Mouse (Mus musculus) kidney, postnatal 36 days (tissue): ENCODE measurements around the gene Irak3.
"Not testable (repeated sequence)": the region's sequence is repeated elsewhere in the genome, so short reads cannot be mapped to it uniquely, and the experiment has no call there.

Source experiments
- DNase-seq, 2 experiments: peaks; one replicate each; pipeline ENCODE4 v3.0.0; 2021 to 2022; ENCODE audit warnings: mixed read lengths in 2 of 2

Irak3 gene

DNA sequence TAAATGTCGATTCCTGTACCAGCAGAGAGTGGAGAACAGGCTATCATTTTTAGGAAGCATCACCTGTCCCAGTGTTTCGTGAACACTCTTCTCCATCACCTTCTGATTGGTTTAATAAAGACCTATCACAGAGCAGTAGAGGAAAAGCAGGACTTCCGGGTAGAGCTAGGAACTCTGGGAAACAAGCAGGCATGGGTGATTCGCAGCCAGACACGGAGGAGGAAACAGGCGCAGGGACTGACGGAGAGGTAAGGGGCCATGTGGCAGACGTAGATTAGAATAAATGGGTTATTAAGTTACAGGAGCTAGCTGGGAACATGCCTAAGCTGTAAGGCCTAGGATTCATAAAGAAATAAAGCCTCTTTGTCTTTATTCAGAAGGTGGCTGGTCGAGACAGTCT, 41.4 kb downstream of the Irak3 start:
- DNase-seq = no peak

GRCm38 (mm10) chr10:120153911-120154310, 48.0 kb downstream of the Irak3 start:
- no peak for DNase-seq

DNA sequence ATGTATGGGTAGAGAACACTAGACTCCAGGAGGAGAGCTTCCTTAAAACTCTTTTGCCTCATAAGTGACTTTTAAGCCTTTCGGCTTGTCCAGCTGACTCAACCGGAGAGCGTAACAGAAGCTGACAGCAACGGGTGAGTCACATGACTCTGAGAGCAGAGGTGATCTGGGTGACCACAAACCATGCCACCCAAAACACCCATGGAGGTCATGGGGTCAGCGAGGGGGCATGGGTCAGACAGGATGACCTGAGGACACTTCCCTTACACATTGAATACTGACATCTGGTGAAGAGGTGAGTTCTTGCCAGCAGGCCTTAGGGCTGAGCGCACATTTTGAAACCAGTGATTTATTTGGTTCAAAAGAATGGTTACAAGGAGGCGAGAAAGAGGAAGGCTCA, 50.3 kb downstream of the Irak3 start:
- DNase-seq = no peak

DNA sequence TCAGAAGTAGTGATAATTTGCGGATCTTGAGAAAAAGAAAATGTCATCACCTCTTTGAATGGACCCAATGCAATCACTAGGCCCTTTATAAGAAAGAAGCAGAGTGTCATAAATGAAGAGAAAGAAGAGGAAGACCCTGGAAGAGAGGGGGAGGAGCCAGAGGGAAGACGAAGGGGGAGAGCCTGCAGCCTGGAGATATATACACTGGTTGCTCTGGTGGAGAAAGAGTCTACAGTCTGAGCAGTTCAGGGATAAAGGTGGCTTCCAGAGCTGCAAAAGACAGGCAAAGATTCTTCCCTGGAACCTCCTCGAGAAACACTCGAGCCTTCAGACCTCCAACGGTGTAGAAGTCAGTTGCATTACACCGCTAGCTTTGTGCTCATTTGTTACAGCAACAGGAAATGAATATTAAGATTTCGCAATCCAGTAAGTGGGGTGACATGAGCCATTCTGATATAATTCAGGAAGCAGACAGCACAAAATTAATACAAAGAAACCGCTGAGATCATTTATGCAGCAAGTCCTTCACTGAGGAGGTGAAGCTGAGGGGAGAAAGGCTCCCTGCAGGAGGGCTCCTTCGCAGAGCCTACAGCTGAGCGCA, 60.9 kb downstream of the Irak3 start:
- DNase-seq = no peak

DNA sequence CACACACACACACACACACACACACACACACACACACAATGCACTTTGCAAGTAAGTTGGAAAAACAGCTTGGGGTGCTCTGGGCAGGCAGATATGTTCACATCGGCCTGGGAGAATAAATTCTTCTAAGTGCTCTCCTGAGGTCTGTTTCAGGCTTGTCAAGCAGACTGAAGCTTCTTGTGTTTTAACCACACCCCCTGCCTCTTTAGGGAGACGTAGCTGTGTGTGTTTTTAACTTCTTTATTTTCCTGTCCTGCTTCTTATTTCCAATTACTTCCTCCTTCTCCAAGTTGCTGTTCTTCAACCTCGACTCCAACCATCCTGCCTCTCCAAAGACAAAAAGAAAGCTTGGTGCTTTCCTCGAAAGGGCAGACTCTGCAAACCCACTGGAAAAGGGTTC, 61.7 kb downstream of the Irak3 start:
- no peak for DNase-seq

DNA sequence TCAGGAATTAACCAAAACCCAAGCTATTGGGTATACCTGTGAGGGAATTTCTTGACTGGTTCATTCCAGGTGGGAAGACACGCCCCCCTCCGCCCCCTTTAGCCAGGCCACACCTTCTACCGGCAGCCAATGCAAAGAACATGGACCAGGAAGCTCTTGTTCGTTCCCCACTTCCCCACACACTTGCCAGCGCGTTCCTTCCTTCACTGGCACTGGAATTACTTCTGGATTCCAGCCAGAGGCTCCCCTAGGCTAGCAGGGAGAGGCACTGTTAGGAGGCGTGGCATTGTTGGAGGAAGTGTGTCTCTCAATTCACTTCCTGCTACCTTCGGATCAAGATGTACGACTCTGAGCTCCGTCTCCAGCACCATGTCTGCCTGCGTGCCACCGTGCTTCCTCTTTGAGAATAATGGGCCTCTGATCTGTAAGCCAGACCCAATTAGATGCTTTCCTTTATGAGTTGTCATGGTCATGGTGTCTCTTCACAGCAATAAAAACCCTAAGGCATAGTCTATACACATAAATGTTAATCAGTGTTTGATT, 65.8 kb downstream of the Irak3 start:
- DNase-seq = no peak

GRCm38 (mm10) chr10:120133697-120134096, 68.2 kb downstream of the Irak3 start:
- no peak for DNase-seq

GRCm38 (mm10) chr10:120130621-120131020, 71.3 kb downstream of the Irak3 start:
- peak; percentile 51 to 82 for DNase-seq

DNA sequence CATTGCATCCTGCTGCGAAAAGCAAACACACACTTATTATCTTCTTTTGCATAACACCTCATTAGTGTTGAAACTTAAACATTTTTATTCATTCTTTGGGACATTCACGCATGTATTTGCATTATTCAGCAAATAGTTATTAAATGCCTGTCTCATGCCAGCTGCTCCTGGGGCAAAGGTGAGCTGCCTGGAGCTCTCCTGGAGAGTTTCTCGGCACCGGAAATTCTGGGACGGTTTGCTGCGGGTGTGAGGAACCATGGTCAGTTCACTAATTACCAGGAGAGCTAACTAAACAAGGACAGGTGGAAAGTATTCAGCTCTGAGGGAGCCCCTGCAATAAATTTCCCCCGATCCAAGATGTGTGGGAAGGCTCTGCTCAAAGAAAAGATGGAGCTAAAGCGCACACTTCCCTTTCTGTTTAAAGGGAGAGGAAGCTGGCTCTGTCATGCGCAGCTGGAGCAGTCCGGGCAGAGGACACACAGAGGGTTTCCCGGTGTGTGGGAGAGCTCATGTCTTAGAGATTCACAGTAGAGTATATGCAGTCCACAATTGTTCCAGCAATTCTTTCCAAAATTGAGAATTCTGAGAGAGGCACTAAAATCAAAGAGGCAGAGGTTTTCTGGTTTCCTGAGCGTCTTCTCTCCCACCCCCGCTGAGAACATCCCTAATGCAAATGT, 73.2 kb downstream of the Irak3 start:
- peak; percentile 58 to 68 for DNase-seq

- DNase-seq = no peak
Observed at GRCm38 (mm10) chr10:120125465-120125857, 76.5 kb downstream of the Irak3 start.

- peak; percentile 81 to 92 for DNase-seq
Observed at GRCm38 (mm10) chr10:120124801-120125464, 77.0 kb downstream of the Irak3 start.

DNA sequence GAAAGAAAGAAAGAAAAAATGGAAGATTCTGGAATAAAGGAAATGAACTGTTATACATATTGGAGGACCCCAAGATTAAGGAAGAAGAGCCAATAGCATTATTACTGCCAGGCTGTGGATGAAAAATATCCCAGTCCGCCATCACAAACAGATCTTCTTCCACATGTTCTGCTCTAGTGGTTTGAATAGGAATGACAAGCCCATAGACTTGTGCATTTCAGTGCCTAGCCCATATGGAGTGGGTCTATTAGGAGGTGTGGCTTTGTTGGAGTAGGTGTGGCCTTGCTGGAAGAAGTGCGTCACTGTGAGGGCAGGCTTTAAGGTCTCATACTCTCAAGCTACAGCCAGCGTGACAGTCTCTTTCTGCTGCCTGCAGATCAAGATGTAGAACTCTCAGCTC, 78.2 kb downstream of the Irak3 start:
- no peak for DNase-seq

DNA sequence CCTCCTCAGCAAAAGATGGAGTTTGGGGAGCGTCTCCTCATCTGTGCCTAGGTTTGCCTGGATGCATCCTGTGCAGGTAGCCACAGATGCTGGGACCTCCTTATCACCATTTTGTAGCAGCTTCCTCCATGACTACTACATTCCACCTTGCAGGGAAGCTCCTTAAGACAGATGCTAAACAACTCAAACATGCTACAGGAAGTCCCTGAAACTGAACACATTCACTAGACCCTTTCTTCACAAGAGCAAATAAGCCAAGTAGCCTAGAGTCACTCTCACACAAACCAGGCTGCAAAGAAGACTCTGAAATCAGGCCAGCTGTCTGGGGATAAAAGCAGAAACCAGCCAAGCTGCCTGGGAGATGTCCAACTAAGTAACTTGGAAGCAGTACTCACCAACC, 86.7 kb downstream of the Irak3 start:
- no peak for DNase-seq

DNA sequence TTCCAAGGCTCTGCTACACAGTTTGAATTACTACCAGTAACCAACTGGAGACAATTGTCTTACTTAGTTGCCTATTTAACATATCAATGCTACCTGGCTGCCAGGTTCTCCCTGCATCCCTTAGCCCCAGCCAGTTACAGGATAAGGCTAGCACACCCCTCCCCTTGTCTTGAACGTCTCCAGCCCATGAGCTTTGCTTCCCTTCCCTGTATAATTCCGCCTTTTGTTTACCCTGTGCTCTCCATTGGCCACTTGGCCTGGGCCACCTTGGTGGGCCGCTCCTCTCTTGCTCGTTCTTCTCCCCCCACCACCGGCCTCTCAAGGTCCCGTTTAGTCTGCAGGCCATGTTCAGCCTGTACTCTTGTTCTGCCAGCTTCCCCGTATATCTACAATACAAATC, 87.4 kb downstream of the Irak3 start:
- no peak for DNase-seq

GRCm38 (mm10) chr10:120113980-120114379, 88.0 kb downstream of the Irak3 start:
- no peak for DNase-seq

GRCm38 (mm10) chr10:120113482-120113881, 88.4 kb downstream of the Irak3 start:
- not testable (repeated sequence) for DNase-seq

GRCm38 (mm10) chr10:120112507-120113396, 89.2 kb downstream of the Irak3 start, which contains the start of gene Helb:
TSS of gene Helb (minus strand) at chr10:120112987.
- DNase-seq = peak; percentile 98 to 99

DNA sequence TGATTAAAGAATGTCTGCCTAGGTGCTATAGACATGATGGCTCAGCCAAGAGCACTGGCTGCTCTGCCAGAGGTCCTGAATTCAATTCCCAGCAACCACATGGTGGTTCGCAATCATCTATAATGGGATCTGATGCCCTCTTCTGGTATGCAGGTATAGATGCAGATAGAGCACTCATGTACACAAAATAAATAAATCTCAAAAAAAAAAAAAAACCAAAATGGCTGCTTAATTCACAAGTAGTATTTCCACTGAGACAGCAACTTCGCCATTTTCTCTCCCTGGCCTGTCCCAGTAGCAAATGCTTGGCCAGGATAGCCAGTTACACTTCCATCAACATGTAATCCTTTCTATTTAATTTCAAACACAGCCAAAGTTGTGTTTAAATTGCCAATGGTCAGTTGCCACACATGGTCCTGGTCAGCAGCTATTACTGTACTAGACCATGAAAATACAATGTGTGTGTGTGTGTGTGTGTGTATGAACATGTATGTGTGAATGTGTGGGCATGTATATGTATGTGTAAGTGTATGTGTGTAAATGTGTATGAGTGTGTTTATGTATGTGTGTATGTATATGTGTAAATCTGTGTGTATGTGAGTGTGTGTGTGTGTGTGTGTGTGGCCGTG, 90.1 kb downstream of the Irak3 start:
- DNase-seq = no peak

DNA sequence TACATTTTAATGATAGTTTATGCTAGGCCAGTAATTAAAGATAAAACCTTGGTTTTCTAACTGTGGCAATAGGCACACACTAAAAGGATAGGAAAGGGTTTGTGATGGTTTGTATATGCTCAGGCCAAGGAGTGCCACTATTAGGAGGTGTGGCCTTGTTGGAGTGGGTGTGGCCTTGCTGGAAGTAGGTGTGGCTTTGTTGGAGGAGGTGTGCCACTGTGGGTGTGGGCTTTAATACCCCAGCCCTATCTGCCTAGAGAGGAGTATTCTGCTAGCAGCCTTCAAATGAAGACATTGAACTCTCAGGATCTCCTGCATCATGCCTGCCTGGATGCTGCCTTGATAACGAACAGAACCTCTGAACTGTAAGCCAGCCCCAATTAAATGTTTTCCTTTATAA, 101.1 kb downstream of the Irak3 start:
- no peak for DNase-seq

DNA sequence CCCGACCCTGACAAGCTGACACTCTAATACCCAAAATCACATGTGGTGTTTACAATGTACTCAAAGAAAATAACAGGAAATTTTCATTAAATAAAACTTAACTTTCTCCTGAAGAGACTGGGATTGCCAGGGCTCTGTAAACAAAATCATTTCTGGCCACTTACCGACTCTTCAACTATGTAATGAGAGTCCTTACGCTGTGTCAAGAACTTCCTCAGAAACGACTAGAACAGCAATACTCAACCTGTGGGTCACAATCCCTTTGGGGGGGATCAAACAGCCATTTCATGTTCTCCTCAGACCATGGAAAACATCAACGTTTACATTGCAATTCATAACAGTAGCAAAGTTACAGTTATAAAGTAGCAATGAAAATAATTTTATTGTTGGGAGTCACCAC, 104.4 kb downstream of the Irak3 start:
- no peak for DNase-seq

DNA sequence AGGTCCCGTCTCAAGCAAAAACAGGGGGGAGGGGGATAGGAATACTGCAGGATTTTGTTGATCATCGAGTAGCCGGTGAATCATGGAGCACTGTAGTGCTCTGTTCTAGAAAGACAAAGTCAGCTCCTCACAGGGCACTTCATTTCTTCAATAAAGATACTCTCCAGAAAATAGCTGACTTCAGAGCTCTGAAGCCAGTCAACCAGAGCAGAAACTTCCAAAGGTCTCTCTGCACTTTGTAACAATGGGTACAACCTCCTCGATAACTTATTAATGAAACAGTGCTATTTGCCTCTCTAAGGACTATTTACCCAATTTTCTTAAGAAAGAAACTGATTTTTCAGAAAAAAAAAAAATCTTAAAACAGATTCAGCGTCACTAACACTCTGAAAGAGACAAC, 106.2 kb downstream of the Irak3 start:
- peak; percentile 17 to 63 for DNase-seq

DNA sequence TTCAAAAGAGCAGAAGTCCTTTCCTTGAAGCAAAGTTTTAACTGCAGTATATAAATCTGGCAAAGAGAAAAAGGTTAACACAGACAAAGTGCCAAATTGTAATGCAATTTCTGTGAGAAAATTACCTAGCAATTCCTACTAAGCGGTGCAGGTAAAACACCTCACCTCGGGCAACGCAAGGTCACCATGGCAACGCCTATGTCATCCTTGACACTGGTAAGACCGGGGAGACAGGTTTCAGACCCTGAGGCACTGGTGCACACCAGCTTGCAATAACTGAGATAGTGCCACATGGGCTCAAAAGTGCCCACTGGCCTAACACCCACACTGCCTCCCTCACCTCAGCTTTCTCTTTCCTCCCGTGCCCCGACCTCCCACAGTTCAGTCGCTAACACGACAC, 106.8 kb downstream of the Irak3 start:
- no peak for DNase-seq
